Mouse (Mus musculus): Measurements from ENCODE around the gene Nln. TPM values are rescaled to one million over a fixed set of nuclear protein-coding genes. Genes with fewer than 3 reads are reported as not detected.

The Nln gene
- polyA plus RNA-seq, 1 experiment from 2014 or later: 22.2 TPM

DNA sequence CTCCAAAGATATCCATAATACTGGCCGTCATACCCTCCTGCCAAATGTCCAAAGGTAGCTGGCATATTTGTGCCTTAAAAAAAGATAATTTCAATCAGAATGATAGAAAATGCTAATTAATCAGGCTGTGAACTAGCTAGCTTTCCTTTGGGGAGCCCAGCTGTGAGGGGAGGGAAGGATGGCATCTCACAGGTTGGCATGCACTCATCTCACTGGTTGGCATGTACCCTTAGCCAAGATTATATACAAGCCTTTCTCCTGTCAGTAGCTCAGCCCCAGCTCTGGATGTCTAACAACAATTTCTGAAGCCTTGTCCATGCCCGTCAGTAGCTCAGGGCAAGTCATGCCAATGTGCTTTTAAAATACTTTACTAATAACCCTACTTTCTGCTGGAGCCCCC, 73.8 kb downstream of the Nln start:
- Histone ChIP-seq H3K4me1 (peaks cover 53% of the 10 kb centered on the region), H3K9me3 (no peaks in the 10 kb centered on the region), H3K4me3 (no peak overlapping the region), H3K27ac (no peak overlapping the region), H3K27me3 (ENCODE audit: insufficient read depth, poor library complexity, severe bottlenecking) (no peaks in the 10 kb centered on the region), H3K36me3 (peaks cover 2% of the 10 kb centered on the region; the same call in 1 of the 2 replicates)
- WGBS: 89% methylated on average over 2 of the region's 2 CpGs
- no peak for DNase-seq (ENCODE audit: low spot score)

DNA sequence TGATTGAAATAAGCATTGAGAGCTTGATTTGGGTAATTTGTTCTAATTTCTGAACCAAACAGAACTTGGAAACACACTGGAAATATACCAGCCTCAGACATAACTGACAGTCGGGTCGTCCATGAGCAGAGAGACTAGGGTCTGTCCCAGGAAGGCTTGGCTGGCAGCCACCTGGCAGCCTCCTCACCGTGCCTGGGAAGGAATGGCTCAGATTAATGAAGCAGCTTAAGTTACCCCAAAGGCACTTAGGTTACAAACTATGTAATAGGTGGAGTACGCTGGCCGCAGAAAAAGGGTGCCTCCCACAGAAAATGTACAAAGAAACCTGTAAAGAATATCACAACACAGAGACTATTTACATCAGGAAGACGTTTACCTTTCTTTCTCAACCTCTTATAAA, 74.6 kb downstream of the Nln start:
- Histone ChIP-seq H3K27me3 (ENCODE audit: insufficient read depth, poor library complexity, severe bottlenecking) (no peaks in the 10 kb centered on the region), H3K9me3 (no peaks in the 10 kb centered on the region), H3K36me3 (peaks cover 2% of the 10 kb centered on the region; the same call in 1 of the 2 replicates), H3K27ac (no peak overlapping the region), H3K4me1 (peaks cover 53% of the 10 kb centered on the region), H3K4me3 (no peak overlapping the region)
- 69% methylated on average over 6 of the region's 6 CpGs for WGBS
- no peak for DNase-seq (ENCODE audit: low spot score)

DNA sequence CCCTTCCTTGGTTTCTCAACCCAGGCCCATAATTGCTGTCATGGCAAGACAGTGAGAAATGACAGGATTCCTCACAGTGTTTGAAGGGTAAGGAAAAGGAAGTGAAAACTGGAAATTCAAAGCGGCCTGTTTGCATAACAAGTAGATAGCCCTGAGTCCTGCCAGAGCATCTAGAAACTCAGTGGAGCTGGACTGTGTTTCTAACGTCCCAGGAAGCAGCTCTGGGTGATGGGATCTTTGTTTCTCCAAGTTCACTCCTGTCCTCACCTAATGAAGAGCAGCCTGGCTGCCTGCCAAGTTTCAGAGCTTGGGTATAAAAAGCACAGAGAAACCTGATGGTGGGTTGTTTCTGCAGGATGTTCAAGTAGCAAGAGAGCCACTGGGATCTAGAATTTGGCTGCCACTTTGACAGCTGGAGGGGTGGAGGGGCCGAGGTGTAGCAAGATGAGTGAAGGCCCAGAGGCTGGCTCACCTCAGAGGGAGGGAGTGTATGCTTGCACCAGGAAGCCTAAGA, 76.7 kb downstream of the Nln start:
- Histone ChIP-seq H3K4me1 (peaks cover 45% of the 10 kb centered on the region), H3K27ac (peak overlapping the region; percentile 47; the same call in 1 of the 2 replicates), H3K4me3 (peak overlapping the region; percentile 18; the same call in 1 of the 2 replicates), H3K36me3 (peaks cover 2% of the 10 kb centered on the region; the same call in 1 of the 2 replicates), H3K27me3 (ENCODE audit: insufficient read depth, poor library complexity, severe bottlenecking) (no peaks in the 10 kb centered on the region), H3K9me3 (no peaks in the 10 kb centered on the region)
- peak; percentile 90 for DNase-seq (ENCODE audit: low spot score)
- WGBS: 17% methylated on average over 3 of the region's 3 CpGs

DNA sequence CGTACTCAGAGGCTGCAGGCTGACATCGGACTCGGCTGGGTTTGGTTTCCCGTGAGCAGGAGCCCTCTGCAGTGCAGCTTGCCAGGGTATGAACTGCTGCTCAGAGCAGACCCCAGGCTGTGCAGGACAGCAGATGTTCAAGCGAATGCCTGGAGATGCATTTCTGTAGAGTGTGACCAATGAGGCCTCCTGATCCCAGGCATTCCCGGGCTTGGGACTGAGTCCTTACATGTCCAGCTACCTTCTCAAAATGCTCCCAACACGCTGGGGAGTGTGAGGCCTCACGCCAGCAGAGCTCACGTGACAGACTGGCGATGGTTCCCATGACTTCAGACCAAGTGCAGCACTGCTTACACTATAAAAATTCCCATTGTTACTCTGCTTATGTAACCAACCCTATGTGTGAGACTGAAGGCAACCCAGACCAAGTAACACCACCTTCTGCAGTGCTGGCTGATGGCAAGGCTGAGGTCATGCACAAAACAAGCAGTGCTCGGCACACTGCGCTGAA, 77.5 kb downstream of the Nln start:
- peaks cover 37% of the 10 kb centered on the region for H3K4me1 ChIP-seq
- peak overlapping the region; percentile 47; the same call in 1 of the 2 replicates for H3K27ac ChIP-seq
- no peaks in the 10 kb centered on the region for H3K9me3 ChIP-seq
- H3K36me3 ChIP-seq: peaks cover 2% of the 10 kb centered on the region; the same call in 1 of the 2 replicates
- WGBS: 70% methylated on average over 12 of the region's 12 CpGs
- DNase-seq (ENCODE audit: low spot score): no peak
- no peak overlapping the region for H3K4me3 ChIP-seq
- H3K27me3 ChIP-seq (ENCODE audit: insufficient read depth, poor library complexity, severe bottlenecking): no peaks in the 10 kb centered on the region

DNA sequence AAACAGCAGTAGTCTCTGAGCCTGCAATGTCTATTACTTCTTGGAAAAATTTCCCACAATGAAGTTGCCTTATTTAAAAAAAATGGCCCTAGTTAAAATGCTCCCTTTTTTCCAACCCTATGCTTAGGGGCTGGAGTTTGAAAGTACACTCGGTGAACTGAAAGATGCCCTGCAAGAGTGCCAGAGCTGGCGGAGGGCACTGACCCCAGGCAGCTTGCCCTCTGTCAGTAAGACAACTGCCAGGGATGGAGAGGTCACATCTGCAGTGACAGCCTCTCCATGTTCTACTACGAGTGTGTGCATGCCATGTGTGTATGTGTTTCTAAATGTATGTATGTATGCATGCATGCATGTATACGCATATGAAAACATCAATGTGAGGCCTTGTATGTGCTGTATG, 78.5 kb downstream of the Nln start:
- H3K4me3 ChIP-seq: no peak overlapping the region
- no peak overlapping the region for H3K27ac ChIP-seq
- peaks cover 2% of the 10 kb centered on the region; the same call in 1 of the 2 replicates for H3K36me3 ChIP-seq
- 85% methylated on average over 4 of the region's 4 CpGs for WGBS
- H3K27me3 ChIP-seq (ENCODE audit: insufficient read depth, poor library complexity, severe bottlenecking): no peaks in the 10 kb centered on the region
- no peak for DNase-seq (ENCODE audit: low spot score)
- no peaks in the 10 kb centered on the region for H3K9me3 ChIP-seq
- peaks cover 31% of the 10 kb centered on the region for H3K4me1 ChIP-seq

DNA sequence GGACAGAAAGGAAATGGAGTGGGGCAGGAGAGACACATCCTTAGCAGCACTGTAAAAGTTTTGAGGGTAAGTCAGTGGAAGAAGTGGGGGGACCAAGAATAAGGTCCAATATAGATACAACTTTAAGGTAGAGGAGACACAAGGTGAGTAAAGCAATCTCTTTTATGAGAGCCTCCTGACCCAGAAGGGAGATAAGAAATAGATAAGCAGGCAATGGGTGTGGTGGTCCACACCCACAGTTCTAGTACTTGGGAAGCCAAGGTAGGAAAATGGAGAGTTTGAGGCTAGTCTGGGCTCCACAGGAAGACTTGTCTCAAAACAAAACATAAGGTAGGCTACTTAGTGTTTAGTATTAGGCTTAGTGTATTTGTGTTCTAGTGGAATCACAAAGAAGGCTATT, 79.9 kb downstream of the Nln start:
- Histone ChIP-seq H3K4me1 (peaks cover 35% of the 10 kb centered on the region), H3K9me3 (no peaks in the 10 kb centered on the region), H3K27ac (no peak overlapping the region), H3K36me3 (peaks cover 2% of the 10 kb centered on the region; the same call in 1 of the 2 replicates), H3K27me3 (ENCODE audit: insufficient read depth, poor library complexity, severe bottlenecking) (no peaks in the 10 kb centered on the region), H3K4me3 (no peak overlapping the region)
- DNase-seq (ENCODE audit: low spot score): no peak

DNA sequence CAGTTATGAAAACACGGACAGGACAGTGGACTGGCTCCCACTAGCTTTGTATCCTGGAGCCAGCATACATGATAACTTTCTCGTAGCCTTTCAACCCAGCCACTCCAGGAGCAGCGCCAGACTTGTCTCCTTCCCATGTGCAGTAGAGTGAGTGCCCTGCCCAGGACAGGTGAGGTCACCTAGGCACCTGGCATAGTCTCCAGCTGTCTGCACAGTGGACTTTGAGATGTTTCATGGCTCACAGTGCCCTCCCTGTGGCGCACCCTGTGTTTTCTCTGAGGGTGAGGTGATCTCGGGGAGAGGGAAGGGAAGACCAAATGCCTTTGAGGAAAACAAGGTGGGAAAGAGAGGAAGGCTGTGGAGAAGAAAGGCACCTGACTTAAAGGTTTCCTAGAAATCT, 80.3 kb downstream of the Nln start:
- WGBS: 82% methylated on average over 5 of the region's 5 CpGs

DNA sequence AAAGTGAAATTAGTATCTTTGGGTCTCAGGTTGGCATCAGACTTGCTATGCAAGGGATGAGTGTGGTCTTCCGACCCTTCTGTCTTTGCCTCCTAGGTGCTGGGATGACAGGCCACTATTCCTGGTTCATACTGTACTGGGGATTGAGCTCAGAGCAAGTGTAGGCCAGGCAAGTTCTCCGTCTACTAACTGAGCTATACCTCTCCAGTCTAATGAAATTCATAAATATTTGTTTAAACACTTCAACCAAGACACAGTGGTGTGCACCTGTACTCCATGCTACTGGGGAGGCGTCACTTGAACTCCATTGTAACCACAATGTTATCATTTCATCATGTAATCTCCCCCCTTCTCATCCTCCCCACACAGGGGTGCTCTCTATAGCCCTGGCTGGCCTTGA, 82.9 kb downstream of the Nln start:
- Histone ChIP-seq H3K4me1 (peaks cover 15% of the 10 kb centered on the region), H3K4me3 (no peak overlapping the region), H3K27ac (no peak overlapping the region), H3K9me3 (no peaks in the 10 kb centered on the region), H3K27me3 (ENCODE audit: insufficient read depth, poor library complexity, severe bottlenecking) (no peaks in the 10 kb centered on the region), H3K36me3 (no peaks in the 10 kb centered on the region; the same call in 1 of the 2 replicates)
- 97% methylated on average over 3 of the region's 3 CpGs for WGBS
- no peak for DNase-seq (ENCODE audit: low spot score)

More for the DNA sequence above, 80.3 kb downstream of the Nln start:
- DNase-seq (ENCODE audit: low spot score): no peak
- no peaks in the 10 kb centered on the region for H3K27me3 ChIP-seq (ENCODE audit: insufficient read depth, poor library complexity, severe bottlenecking)
- H3K27ac ChIP-seq: no peak overlapping the region
- peaks cover 31% of the 10 kb centered on the region for H3K4me1 ChIP-seq
- H3K36me3 ChIP-seq: peaks cover 2% of the 10 kb centered on the region; the same call in 1 of the 2 replicates
- H3K4me3 ChIP-seq: no peak overlapping the region
- H3K9me3 ChIP-seq: no peaks in the 10 kb centered on the region

DNA sequence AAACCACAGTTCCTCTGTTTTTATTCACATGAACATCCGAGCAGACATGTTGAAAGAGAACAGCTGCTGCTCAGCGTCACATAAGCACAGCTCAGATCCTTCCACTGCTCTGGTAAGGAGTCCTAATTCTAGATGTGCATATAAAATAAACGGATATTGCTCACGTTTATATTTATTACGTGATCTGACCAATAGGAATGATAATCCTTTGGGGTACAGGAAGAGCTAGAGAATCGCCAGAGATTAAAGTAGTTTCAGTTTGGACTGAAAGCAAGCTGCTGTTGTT, 83.8 kb downstream of the Nln start:
- 71% methylated on average over 6 of the region's 6 CpGs for WGBS
- Histone ChIP-seq H3K36me3 (no peaks in the 10 kb centered on the region; the same call in 1 of the 2 replicates), H3K4me1 (peaks cover 15% of the 10 kb centered on the region), H3K9me3 (no peaks in the 10 kb centered on the region), H3K27me3 (ENCODE audit: insufficient read depth, poor library complexity, severe bottlenecking) (no peaks in the 10 kb centered on the region), H3K4me3 (no peak overlapping the region), H3K27ac (peak overlapping the region; percentile 42; the same call in 1 of the 2 replicates)
- DNase-seq (ENCODE audit: low spot score): no peak

DNA sequence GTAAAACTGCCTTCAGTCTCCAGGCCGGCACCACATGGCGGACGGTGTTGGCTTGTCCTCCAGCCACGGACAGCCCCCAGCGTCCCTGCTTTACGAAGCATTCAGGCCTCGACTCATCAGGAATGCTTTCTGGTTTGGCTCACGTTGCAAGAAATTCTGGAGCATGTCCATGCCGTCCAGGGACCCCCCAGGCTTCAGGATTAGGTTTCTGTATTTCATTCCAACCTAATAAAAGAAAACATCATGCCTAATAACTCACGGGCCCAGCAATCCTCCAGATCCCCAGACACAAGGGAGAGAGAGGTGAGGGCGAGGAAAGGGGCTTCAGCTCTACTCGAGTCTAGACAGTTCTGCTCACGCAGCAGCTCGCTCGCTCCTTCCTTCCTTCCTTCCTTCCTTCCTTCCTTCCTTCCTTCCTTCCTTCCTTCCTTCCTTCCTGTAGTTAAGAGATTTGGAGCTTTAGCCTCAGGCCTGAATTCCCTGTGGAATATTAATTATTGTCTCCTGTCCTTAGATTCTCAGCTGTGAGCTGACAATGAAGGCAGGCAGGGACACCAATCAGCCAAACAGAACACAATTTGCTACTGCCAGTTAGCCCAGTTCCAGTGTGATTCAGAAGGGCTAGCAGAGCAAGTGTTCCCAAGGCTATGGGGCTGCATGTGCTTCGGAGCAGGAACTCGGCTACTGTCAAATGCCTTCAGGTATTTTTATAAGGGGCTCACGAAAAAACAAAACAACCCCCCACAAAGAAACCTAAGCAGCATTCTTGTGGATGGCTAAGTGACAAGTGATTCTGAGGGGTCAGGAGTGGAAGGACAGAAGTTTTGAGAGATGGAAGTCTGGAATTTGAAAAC, 84.3 kb downstream of the Nln start:
- WGBS: 68% methylated on average over 18 of the region's 18 CpGs
- DNase-seq (ENCODE audit: low spot score): no peak
- no peak overlapping the region for H3K4me3 ChIP-seq
- H3K4me1 ChIP-seq: peaks cover 15% of the 10 kb centered on the region
- H3K27me3 ChIP-seq (ENCODE audit: insufficient read depth, poor library complexity, severe bottlenecking): no peaks in the 10 kb centered on the region
- peak overlapping the region; percentile 42; the same call in 1 of the 2 replicates for H3K27ac ChIP-seq
- peaks cover 3% of the 10 kb centered on the region for H3K36me3 ChIP-seq
- H3K9me3 ChIP-seq: no peaks in the 10 kb centered on the region

DNA sequence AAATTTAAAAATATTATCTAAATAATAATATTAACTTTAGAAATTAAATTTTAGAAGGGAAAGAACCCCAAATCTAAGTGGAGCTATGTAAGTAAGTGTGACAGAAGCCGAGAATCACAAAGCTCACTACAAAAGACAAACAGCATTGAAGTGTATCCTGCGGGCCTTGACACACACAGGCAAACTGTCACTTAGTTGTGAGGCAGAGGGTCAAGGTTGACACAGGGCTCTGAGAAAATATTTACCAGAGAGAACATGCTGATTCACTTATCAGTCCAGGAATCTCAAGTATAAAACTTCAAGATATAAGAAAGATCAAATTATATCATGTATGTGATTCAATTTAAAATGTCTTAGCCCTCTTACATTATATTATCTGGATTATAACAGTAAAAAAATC, 85.1 kb downstream of the Nln start:
- no peak for DNase-seq (ENCODE audit: low spot score)
- Histone ChIP-seq H3K4me1 (peaks cover 15% of the 10 kb centered on the region), H3K36me3 (peaks cover 4% of the 10 kb centered on the region), H3K27me3 (ENCODE audit: insufficient read depth, poor library complexity, severe bottlenecking) (no peaks in the 10 kb centered on the region), H3K9me3 (no peaks in the 10 kb centered on the region), H3K4me3 (no peak overlapping the region), H3K27ac (no peak overlapping the region)
- 88% methylated on average over 2 of the region's 2 CpGs for WGBS

DNA sequence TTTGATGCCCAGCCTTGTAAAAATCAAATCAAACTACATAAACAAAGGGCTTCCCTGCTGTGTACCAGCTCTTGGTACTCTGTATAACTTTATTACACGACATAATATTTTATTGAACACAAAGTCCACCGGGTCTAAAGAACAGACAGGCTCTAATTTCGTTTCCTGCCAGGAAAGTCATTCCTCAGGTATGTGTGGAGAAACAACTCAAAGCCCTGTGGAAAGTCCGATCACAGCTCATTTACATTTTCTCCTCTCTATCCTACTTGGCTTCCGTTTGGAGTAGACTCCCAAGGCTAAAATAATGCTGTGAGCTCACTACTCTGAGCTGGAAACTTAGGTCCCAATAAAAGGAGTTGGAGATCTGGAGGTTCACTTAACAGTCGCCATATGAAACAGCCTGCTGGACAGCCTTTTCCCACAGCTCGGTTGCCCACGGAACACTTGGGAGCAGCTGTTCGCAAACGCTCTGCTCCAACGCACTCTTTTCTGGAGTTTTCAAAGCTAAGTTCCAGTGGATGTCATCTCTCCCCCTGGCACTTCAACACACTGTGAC, 86.0 kb downstream of the Nln start:
- Histone ChIP-seq H3K27ac (peak overlapping the region; percentile 23; the same call in 1 of the 2 replicates), H3K27me3 (ENCODE audit: insufficient read depth, poor library complexity, severe bottlenecking) (no peaks in the 10 kb centered on the region), H3K9me3 (no peaks in the 10 kb centered on the region), H3K4me3 (no peak overlapping the region), H3K36me3 (peaks cover 4% of the 10 kb centered on the region), H3K4me1 (peaks cover 13% of the 10 kb centered on the region)
- 82% methylated on average over 11 of the region's 11 CpGs for WGBS
- no peak for DNase-seq (ENCODE audit: low spot score)

DNA sequence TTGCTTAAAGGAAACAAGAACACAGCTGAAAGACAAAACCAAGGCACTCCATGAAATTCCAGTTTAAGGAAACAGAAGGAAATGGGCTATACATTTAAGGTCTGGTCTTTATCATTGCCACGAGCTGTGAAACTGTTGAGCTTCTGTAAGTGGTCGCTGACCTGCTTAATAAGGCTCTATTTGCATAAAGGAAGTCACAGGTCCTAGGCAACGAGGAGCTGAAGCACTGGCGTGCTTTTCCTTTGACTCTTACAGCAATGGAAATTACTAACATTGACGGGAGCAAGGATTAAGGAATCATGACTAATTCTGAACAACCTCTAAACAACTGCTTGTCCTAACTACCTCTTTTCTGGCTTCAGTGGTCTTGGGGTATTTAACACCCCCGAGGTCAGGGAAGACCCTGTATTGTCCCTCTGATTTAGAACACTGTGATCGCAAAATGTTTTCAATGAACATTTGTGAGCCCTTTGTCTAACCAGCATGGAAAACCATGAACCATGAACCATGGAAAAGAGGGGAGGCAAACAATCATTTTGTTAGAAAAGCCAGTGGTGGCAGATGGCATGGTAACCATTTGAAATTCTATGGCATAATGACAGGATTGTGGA, 90.8 kb downstream of the Nln start:
- WGBS: 69% methylated on average over 7 of the region's 7 CpGs
- H3K27ac ChIP-seq: no peak overlapping the region
- no peak for DNase-seq (ENCODE audit: low spot score)

More for the DNA sequence above, 90.8 kb downstream of the Nln start:
- peaks cover 10% of the 10 kb centered on the region; the same call in 1 of the 2 replicates for H3K4me1 ChIP-seq
- no peak overlapping the region for H3K4me3 ChIP-seq
- H3K9me3 ChIP-seq: no peaks in the 10 kb centered on the region
- H3K36me3 ChIP-seq: peaks cover 4% of the 10 kb centered on the region
- H3K27me3 ChIP-seq (ENCODE audit: insufficient read depth, poor library complexity, severe bottlenecking): no peaks in the 10 kb centered on the region

Data from heart, embryonic 10.5 days (tissue).